Comparison of ENCODE assay signal across 20 mouse cellular contexts in genomic region chr3:157661622-157662021, GRCm38 (mm10).
DNase-seq lines count a peak whose midpoint lies in the region; ATAC-seq lines count a peak whose summit lies in the region.
"Had no signal": no experiment of that assay in that cellular context is flagged by ENCODE, and none has a peak within 500 bp of the region (broad histone marks: within the 10 kb centered on the region; RNA-seq: fewer than 3 reads in every experiment).

No protein-coding gene starts in this region.

- 0 out of 2 replicates have a peak, but pooled peaks cover 3% of the 10 kb centered on the region for H3K4me1 ChIP-seq in limb, embryonic 13.5 days
- H3K4me1 ChIP-seq in limb, embryonic 10.5 days, result no peaks in the 10 kb centered on the region
- H3K4me1 ChIP-seq in embryonic facial prominence, embryonic 12.5 days, result peaks cover 6% of the 10 kb centered on the region; the same call in 1 of the 2 replicates
- 0 out of 2 replicates have a peak, but pooled peaks cover 6% of the 10 kb centered on the region for H3K4me1 ChIP-seq in embryonic facial prominence, embryonic 15.5 days
- H3K4me1 ChIP-seq: forebrain, embryonic 10.5 days; heart, embryonic 10.5 days; hindbrain, embryonic 13.5 days had no signal

- no peaks in the 10 kb centered on the region for H3K9me3 ChIP-seq in limb, embryonic 13.5 days
- no peaks in the 10 kb centered on the region for H3K9me3 ChIP-seq in limb, embryonic 10.5 days (replicated peaks)
- no peaks in the 10 kb centered on the region for H3K9me3 ChIP-seq in embryonic facial prominence, embryonic 12.5 days
- H3K9me3 ChIP-seq in embryonic facial prominence, embryonic 15.5 days (replicated peaks), result no peaks in the 10 kb centered on the region
- H3K9me3 ChIP-seq: forebrain, embryonic 10.5 days; heart, embryonic 10.5 days; hindbrain, embryonic 13.5 days had no signal

- no peak overlapping the region for H3K9ac ChIP-seq in limb, embryonic 13.5 days
- H3K9ac ChIP-seq in embryonic facial prominence, embryonic 12.5 days, result no peak overlapping the region
- H3K9ac ChIP-seq in embryonic facial prominence, embryonic 15.5 days, result no peak overlapping the region
- H3K9ac ChIP-seq: hindbrain, embryonic 13.5 days had no signal

- no peak overlapping the region for H3K27ac ChIP-seq in limb, embryonic 13.5 days
- no peak overlapping the region for H3K27ac ChIP-seq in limb, embryonic 10.5 days
- H3K27ac ChIP-seq in embryonic facial prominence, embryonic 12.5 days, result peak overlapping the region; percentile 50; the same call in 1 of the 2 replicates
- H3K27ac ChIP-seq in embryonic facial prominence, embryonic 15.5 days (replicated peaks), result no peak overlapping the region; the same call in 1 of the 2 replicates
- H3K27ac ChIP-seq: forebrain, embryonic 10.5 days; heart, embryonic 10.5 days; hindbrain, embryonic 13.5 days; hindbrain, postnatal 0 days had no signal

- H3K4me3 ChIP-seq in limb, embryonic 13.5 days, result no peak overlapping the region
- H3K4me3 ChIP-seq in limb, embryonic 10.5 days, result no peak overlapping the region
- no peak overlapping the region for H3K4me3 ChIP-seq in embryonic facial prominence, embryonic 12.5 days
- no peak overlapping the region for H3K4me3 ChIP-seq in embryonic facial prominence, embryonic 15.5 days (replicated peaks)
- H3K4me3 ChIP-seq: erythroblast, embryonic 14.5 days; forebrain, embryonic 10.5 days; heart, embryonic 10.5 days; hindbrain, embryonic 13.5 days had no signal

- no peak for DNase-seq in limb, embryonic 10.5 days (ENCODE audit: low spot score)
- no peak for DNase-seq in spleen, adult 18-20 months
- no peak for DNase-seq in right cerebral cortex, postnatal 36 days (ENCODE audit: low spot score in 2 of 2)
- DNase-seq: adrenal gland, postnatal 14 days; cerebellum, adult 18-20 months; cerebellum, adult 9-11 months; cerebellum, postnatal 36 days; heart, adult 18-20 months; heart, postnatal 14 days had no signal

- ATAC-seq in limb, embryonic 13.5 days (ENCODE audit: low FRiP score, low read depth), result peak; percentile 69
- peak; percentile 65; the same call in 1 of the 2 replicates for ATAC-seq in embryonic facial prominence, embryonic 12.5 days (ENCODE audit: insufficient number of reproducible peaks, insufficient read depth, low FRiP score, low TSS enrichment)
- ATAC-seq in embryonic facial prominence, embryonic 15.5 days (ENCODE audit: insufficient number of reproducible peaks, low FRiP score, low TSS enrichment, low read depth), result peak; percentile 65; the same call in 1 of the 2 replicates
- ATAC-seq: activated CD4-positive, CD25-positive, alpha-beta regulatory T cell, adult 4 months; forebrain, embryonic 14.5 days; hindbrain, postnatal 0 days; Patski had no signal

- H3K4me2 ChIP-seq in limb, embryonic 13.5 days (replicated peaks), result no peak overlapping the region
- 0 out of 2 replicates have a peak overlapping the region, but pooled peaks have one; percentile 15 for H3K4me2 ChIP-seq in embryonic facial prominence, embryonic 12.5 days (replicated peaks)
- H3K4me2 ChIP-seq in embryonic facial prominence, embryonic 15.5 days (replicated peaks), result no peak overlapping the region; the same call in 1 of the 2 replicates
- H3K4me2 ChIP-seq: hindbrain, embryonic 13.5 days had no signal

- WGBS in limb, embryonic 13.5 days, result 38% methylated on average over 7 of the region's 7 CpGs
- 79% methylated on average over 7 of the region's 7 CpGs for WGBS in limb, embryonic 10.5 days
- 40% methylated on average over 7 of the region's 7 CpGs for WGBS in embryonic facial prominence, embryonic 12.5 days
- WGBS in embryonic facial prominence, embryonic 15.5 days, result 35% methylated on average over 7 of the region's 7 CpGs

- H3K36me3 ChIP-seq in limb, embryonic 13.5 days, result no peaks in the 10 kb centered on the region
- no peaks in the 10 kb centered on the region for H3K36me3 ChIP-seq in limb, embryonic 10.5 days
- H3K36me3 ChIP-seq in embryonic facial prominence, embryonic 12.5 days, result no peaks in the 10 kb centered on the region
- no peaks in the 10 kb centered on the region for H3K36me3 ChIP-seq in embryonic facial prominence, embryonic 15.5 days
- H3K36me3 ChIP-seq: forebrain, embryonic 10.5 days; heart, embryonic 10.5 days; hindbrain, embryonic 13.5 days had no signal

- H3K27me3 ChIP-seq in limb, embryonic 13.5 days, result no peaks in the 10 kb centered on the region
- no peaks in the 10 kb centered on the region for H3K27me3 ChIP-seq in limb, embryonic 10.5 days (ENCODE audit: low read depth, poor library complexity, severe bottlenecking)
- H3K27me3 ChIP-seq in embryonic facial prominence, embryonic 12.5 days, result no peaks in the 10 kb centered on the region
- no peaks in the 10 kb centered on the region for H3K27me3 ChIP-seq in embryonic facial prominence, embryonic 15.5 days
- H3K27me3 ChIP-seq: hindbrain, embryonic 13.5 days; Patski had no signal
